Mouse (Mus musculus) splenic B cell, adult 2 months (primary cell): Measurements from ENCODE around the gene Mucl1.
"Not testable (repeated sequence)": the region's sequence is repeated elsewhere in the genome, so short reads cannot be mapped to it uniquely, and the experiment has no call there.

ENCODE experiments used
- DNase-seq: peaks from one replicate; pipeline ENCODE4 v3.0.0-alpha.2; 2011; ENCODE audit warnings: low read depth, low spot score
- H3K27me3 ChIP-seq: 2 replicates; pipeline ENCODE4 v1.6.1; 2012; ENCODE audit warnings: mild to moderate bottlenecking, low read length, moderate library complexity, mixed read lengths; ENCODE audit not compliant: control insufficient read depth, poor library complexity, insufficient read depth, severe bottlenecking
- H3K36me3 ChIP-seq: 2 replicates; pipeline ENCODE4 v1.6.1; 2012; ENCODE audit warnings: mild to moderate bottlenecking, low read length, moderate library complexity, mixed read lengths; ENCODE audit not compliant: control insufficient read depth, poor library complexity, insufficient read depth, severe bottlenecking

The Mucl1 gene

GRCm38 (mm10) chr15:103755369-103755768, at the start of gene Mucl1:
Gene Mucl1 (minus strand): TSS chr15:103755469.
- Histone ChIP-seq H3K36me3 (no peaks in the 10 kb centered on the region), H3K27me3 (no peaks in the 10 kb centered on the region)
- no peak for DNase-seq

GRCm38 (mm10) chr15:103766836-103767235, 11.6 kb upstream of the Mucl1 start:
- H3K27me3 ChIP-seq, H3K36me3 ChIP-seq: not testable (repeated sequence)
- peak; percentile 53 for DNase-seq

GRCm38 (mm10) chr15:103716861-103717260, 38.4 kb downstream of the Mucl1 start:
- not testable (repeated sequence) for DNase-seq, H3K36me3 ChIP-seq, H3K27me3 ChIP-seq
